Mouse (Mus musculus): Measurements from ENCODE around the gene Olfr1424. TPM values are rescaled to one million over a fixed set of nuclear protein-coding genes. Genes with fewer than 3 reads are reported as not detected.
A peak's percentile ranks its signal among the peaks of the same experiment; 100 is the strongest.

The Olfr1424 gene
- total and polyA plus RNA-seq, 3 experiments = not detected

- TF ChIP-seq POLR2AphosphoS5 (IDR thresholded peaks at IDR 0.05; ENCODE audit: insufficient replicate concordance, low read depth, low read length) = no peak
- TF ChIP-seq CTCF (IDR thresholded peaks at IDR 0.05; ENCODE audit: low read depth, low read length) = peak; percentile 44
- DNase-seq (ENCODE audit: low spot score) (no peak), ATAC-seq (ENCODE audit: extremely low read depth, insufficient number of reproducible peaks, low FRiP score, poor library complexity, severe bottlenecking) (no peak)
Observed at GRCm38 (mm10) chr19:12015708-12016107, 46.8 kb downstream of the Olfr1424 start.

GRCm38 (mm10) chr19:12013228-12013627 lies 49.3 kb downstream of the Olfr1424 start:
- ATAC-seq (ENCODE audit: extremely low read depth, insufficient number of reproducible peaks, low FRiP score, poor library complexity, severe bottlenecking) (peak; percentile 18; the same call in 1 of the 2 replicates), DNase-seq (ENCODE audit: low spot score) (peak; percentile 39)
- Histone ChIP-seq H3K36me3 (replicated peaks) (no peaks in the 10 kb centered on the region), H3K4me1 (ENCODE audit: insufficient read depth, low read depth, low read length) (peaks cover 24% of the 10 kb centered on the region), H3K27me3 (ENCODE audit: insufficient read depth, low read length) (0 out of 2 replicates have a peak, but pooled peaks cover 5% of the 10 kb centered on the region), H3K9me3 (replicated peaks) (no peaks in the 10 kb centered on the region), H3K4me3 (ENCODE audit: low read depth, low read length) (peak overlapping the region; percentile 86)
- TF ChIP-seq TAL1 (conservative IDR thresholded peaks at IDR 0.05; ENCODE audit: low read depth, low read length) = no peak
- no peak for TF ChIP-seq GATA2 (IDR thresholded peaks at IDR 0.05; ENCODE audit: borderline replicate concordance, low read depth, low read length)
- TF ChIP-seq GATA1 (IDR thresholded peaks at IDR 0.05; ENCODE audit: borderline replicate concordance, low read length) = no peak
- TF ChIP-seq CTCF (IDR thresholded peaks at IDR 0.05; ENCODE audit: low read depth, low read length) = no peak
- TF ChIP-seq POLR2AphosphoS5 (IDR thresholded peaks at IDR 0.05; ENCODE audit: insufficient replicate concordance, low read depth, low read length) = no peak

More at GRCm38 (mm10) chr19:12015708-12016107, 46.8 kb downstream of the Olfr1424 start:
- H3K36me3 ChIP-seq (replicated peaks) = no peaks in the 10 kb centered on the region
- H3K27me3 ChIP-seq (ENCODE audit: insufficient read depth, low read length) = peaks cover 9% of the 10 kb centered on the region; the same call in 1 of the 2 replicates
- H3K4me1 ChIP-seq (ENCODE audit: insufficient read depth, low read depth, low read length) = peaks cover 5% of the 10 kb centered on the region
- H3K9me3 ChIP-seq (replicated peaks) = no peaks in the 10 kb centered on the region
- H3K4me3 ChIP-seq (ENCODE audit: low read depth, low read length) = no peak overlapping the region

GRCm38 (mm10) chr19:12012615-12013014 lies 49.9 kb downstream of the Olfr1424 start:
- ATAC-seq (ENCODE audit: extremely low read depth, insufficient number of reproducible peaks, low FRiP score, poor library complexity, severe bottlenecking) (no peak), DNase-seq (ENCODE audit: low spot score) (no peak)
- Histone ChIP-seq H3K4me3 (ENCODE audit: low read depth, low read length) (peak overlapping the region; percentile 86), H3K9me3 (replicated peaks) (no peaks in the 10 kb centered on the region), H3K4me1 (ENCODE audit: insufficient read depth, low read depth, low read length) (peaks cover 26% of the 10 kb centered on the region), H3K36me3 (replicated peaks) (no peaks in the 10 kb centered on the region), H3K27me3 (ENCODE audit: insufficient read depth, low read length) (0 out of 2 replicates have a peak, but pooled peaks cover 5% of the 10 kb centered on the region)
- no peak for TF ChIP-seq GATA2 (IDR thresholded peaks at IDR 0.05; ENCODE audit: borderline replicate concordance, low read depth, low read length)
- no peak for TF ChIP-seq GATA1 (IDR thresholded peaks at IDR 0.05; ENCODE audit: borderline replicate concordance, low read length)
- no peak for TF ChIP-seq TAL1 (conservative IDR thresholded peaks at IDR 0.05; ENCODE audit: low read depth, low read length)

- Histone ChIP-seq H3K4me1 (ENCODE audit: insufficient read depth, low read depth, low read length) (peaks cover 34% of the 10 kb centered on the region), H3K4me3 (ENCODE audit: low read depth, low read length) (peak overlapping the region; percentile 86), H3K9me3 (replicated peaks) (no peaks in the 10 kb centered on the region), H3K27me3 (ENCODE audit: insufficient read depth, low read length) (0 out of 2 replicates have a peak, but pooled peaks cover 3% of the 10 kb centered on the region), H3K36me3 (replicated peaks) (no peaks in the 10 kb centered on the region)
- ATAC-seq (ENCODE audit: extremely low read depth, insufficient number of reproducible peaks, low FRiP score, poor library complexity, severe bottlenecking) = peak; percentile 32
- peak; percentile 71 for DNase-seq (ENCODE audit: low spot score)
- no peak for TF ChIP-seq POLR2AphosphoS5 (IDR thresholded peaks at IDR 0.05; ENCODE audit: insufficient replicate concordance, low read depth, low read length)
- no peak for TF ChIP-seq GATA1 (IDR thresholded peaks at IDR 0.05; ENCODE audit: borderline replicate concordance, low read length)
- no peak for TF ChIP-seq TAL1 (conservative IDR thresholded peaks at IDR 0.05; ENCODE audit: low read depth, low read length)
- peak; percentile 64 for TF ChIP-seq CTCF (IDR thresholded peaks at IDR 0.05; ENCODE audit: low read depth, low read length)
- no peak for TF ChIP-seq GATA2 (IDR thresholded peaks at IDR 0.05; ENCODE audit: borderline replicate concordance, low read depth, low read length)
Observed at GRCm38 (mm10) chr19:12011560-12012556, 50.6 kb downstream of the Olfr1424 start.

GRCm38 (mm10) chr19:12010916-12011559 lies 51.4 kb downstream of the Olfr1424 start:
- Histone ChIP-seq H3K36me3 (replicated peaks) (no peaks in the 10 kb centered on the region), H3K27me3 (ENCODE audit: insufficient read depth, low read length) (0 out of 2 replicates have a peak, but pooled peaks cover 2% of the 10 kb centered on the region), H3K9me3 (replicated peaks) (no peaks in the 10 kb centered on the region), H3K4me1 (ENCODE audit: insufficient read depth, low read depth, low read length) (peaks cover 42% of the 10 kb centered on the region), H3K4me3 (ENCODE audit: low read depth, low read length) (peak overlapping the region; percentile 86)
- ATAC-seq (ENCODE audit: extremely low read depth, insufficient number of reproducible peaks, low FRiP score, poor library complexity, severe bottlenecking) (0 out of 2 replicates have a peak, but pooled peaks have one; percentile 31), DNase-seq (ENCODE audit: low spot score) (no peak)
- TF ChIP-seq GATA1 (IDR thresholded peaks at IDR 0.05; ENCODE audit: borderline replicate concordance, low read length) (no peak), CTCF (IDR thresholded peaks at IDR 0.05; ENCODE audit: low read depth, low read length) (no peak)

- Histone ChIP-seq H3K27me3 (ENCODE audit: insufficient read depth, low read length) (0 out of 2 replicates have a peak, but pooled peaks cover under 1% of the 10 kb centered on the region), H3K36me3 (replicated peaks) (no peaks in the 10 kb centered on the region), H3K4me3 (ENCODE audit: low read depth, low read length) (peak overlapping the region; percentile 86), H3K9me3 (replicated peaks) (no peaks in the 10 kb centered on the region), H3K4me1 (ENCODE audit: insufficient read depth, low read depth, low read length) (peaks cover 42% of the 10 kb centered on the region)
- ATAC-seq (ENCODE audit: extremely low read depth, insufficient number of reproducible peaks, low FRiP score, poor library complexity, severe bottlenecking) (no peak), DNase-seq (ENCODE audit: low spot score) (no peak)
- TF ChIP-seq POLR2AphosphoS5 (IDR thresholded peaks at IDR 0.05; ENCODE audit: insufficient replicate concordance, low read depth, low read length) (no peak), GATA1 (IDR thresholded peaks at IDR 0.05; ENCODE audit: borderline replicate concordance, low read length) (no peak), CTCF (IDR thresholded peaks at IDR 0.05; ENCODE audit: low read depth, low read length) (no peak), TAL1 (conservative IDR thresholded peaks at IDR 0.05; ENCODE audit: low read depth, low read length) (no peak), GATA2 (IDR thresholded peaks at IDR 0.05; ENCODE audit: borderline replicate concordance, low read depth, low read length) (no peak)
Observed at GRCm38 (mm10) chr19:12010281-12010771, 52.2 kb downstream of the Olfr1424 start.
